Comparison of ENCODE assay signal across 9 mouse cellular contexts in genomic region chr19:3654940-3655339, GRCm38 (mm10). TPM values are rescaled to one million over a fixed set of nuclear protein-coding genes. Genes with fewer than 3 reads are reported as not detected.
DNase-seq lines count a peak whose midpoint lies in the region; ATAC-seq and TF ChIP-seq lines count a peak whose summit lies in the region.
"Had no signal": no experiment of that assay in that cellular context is flagged by ENCODE, and none has a peak within 500 bp of the region (broad histone marks: within the 10 kb centered on the region; RNA-seq: fewer than 3 reads in every experiment).

No protein-coding gene starts in this region.

- H3K9me3 ChIP-seq in hindbrain, postnatal 0 days (ENCODE audit: low read length): no peaks in the 10 kb centered on the region
- no peaks in the 10 kb centered on the region for H3K9me3 ChIP-seq in hindbrain, embryonic 11.5 days (ENCODE audit: control insufficient read depth, low read length)
- H3K9me3 ChIP-seq in lung, postnatal 0 days (ENCODE audit: low read length): no peaks in the 10 kb centered on the region

- H3K36me3 ChIP-seq in hindbrain, postnatal 0 days (ENCODE audit: insufficient read depth, low read length): peaks cover 2% of the 10 kb centered on the region; the same call in 1 of the 2 replicates
- no peaks in the 10 kb centered on the region for H3K36me3 ChIP-seq in hindbrain, embryonic 11.5 days (ENCODE audit: control insufficient read depth, insufficient read depth, low read length)
- peaks cover 22% of the 10 kb centered on the region; the same call in 1 of the 2 replicates for H3K36me3 ChIP-seq in lung, postnatal 0 days (ENCODE audit: insufficient read depth, low read length)

- H3K27me3 ChIP-seq in hindbrain, postnatal 0 days (ENCODE audit: insufficient read depth, low read length): no peaks in the 10 kb centered on the region
- no peaks in the 10 kb centered on the region for H3K27me3 ChIP-seq in hindbrain, embryonic 11.5 days (ENCODE audit: control insufficient read depth, insufficient read depth, low read length)
- no peaks in the 10 kb centered on the region for H3K27me3 ChIP-seq in lung, postnatal 0 days (replicated peaks; ENCODE audit: insufficient read depth, low read length)

- no peak overlapping the region for H3K27ac ChIP-seq in hindbrain, postnatal 0 days
- H3K27ac ChIP-seq in hindbrain, embryonic 11.5 days (ENCODE audit: low read depth, low read length): no peak overlapping the region
- peak overlapping the region; percentile 22; the same call in 1 of the 2 replicates for H3K27ac ChIP-seq in lung, postnatal 0 days (ENCODE audit: low read length)
- H3K27ac ChIP-seq: hindbrain, embryonic 14.5 days; macrophage had no signal

- H3K4me2 ChIP-seq in hindbrain, postnatal 0 days (ENCODE audit: low read depth, low read length): no peak overlapping the region
- H3K4me2 ChIP-seq in hindbrain, embryonic 11.5 days (replicated peaks; ENCODE audit: low read depth, low read length): no peak overlapping the region
- H3K4me2 ChIP-seq in lung, postnatal 0 days (replicated peaks; ENCODE audit: low read depth, low read length): no peak overlapping the region
- H3K4me2 ChIP-seq: hindbrain, embryonic 14.5 days had no signal

- ATAC-seq in hindbrain, postnatal 0 days: no peak
- ATAC-seq in hindbrain, embryonic 11.5 days (ENCODE audit: low FRiP score): no peak
- ATAC-seq in lung, postnatal 0 days: no peak
- ATAC-seq in megakaryocyte, adult 5-6 weeks (ENCODE audit: poor library complexity, severe bottlenecking): peak; percentile 66

- no peak for DNase-seq in hindbrain, postnatal 0 days (ENCODE audit: low spot score)
- no peak for DNase-seq in hindbrain, embryonic 11.5 days (ENCODE audit: low spot score)
- DNase-seq in lung, postnatal 0 days (ENCODE audit: low spot score): no peak
- DNase-seq in lung, postnatal 25 days (ENCODE audit: low spot score): no peak
- DNase-seq in B cell, adult 2 months: no peak
- no peak for DNase-seq in adrenal gland, adult 2 months

- no peak overlapping the region for H3K9ac ChIP-seq in hindbrain, postnatal 0 days (replicated peaks; ENCODE audit: low read length)
- H3K9ac ChIP-seq in hindbrain, embryonic 11.5 days (ENCODE audit: low read depth, low read length): no peak overlapping the region
- H3K9ac ChIP-seq in lung, postnatal 0 days (replicated peaks; ENCODE audit: low read depth): no peak overlapping the region
- H3K9ac ChIP-seq: hindbrain, embryonic 14.5 days had no signal

- H3K4me3 ChIP-seq in hindbrain, postnatal 0 days (ENCODE audit: low read length): no peak overlapping the region
- no peak overlapping the region for H3K4me3 ChIP-seq in hindbrain, embryonic 11.5 days (ENCODE audit: low read depth, low read length)
- H3K4me3 ChIP-seq in lung, postnatal 0 days (ENCODE audit: low read depth, low read length): no peak overlapping the region

- peak; percentile 16 for TF ChIP-seq CTCF in hindbrain, postnatal 0 days (IDR thresholded peaks at IDR 0.05; ENCODE audit: low read depth)
- TF ChIP-seq CTCF in lung, postnatal 0 days (IDR thresholded peaks at IDR 0.05): peak; percentile 56

- H3K4me1 ChIP-seq in hindbrain, postnatal 0 days (ENCODE audit: insufficient read depth, low read length): no peaks in the 10 kb centered on the region
- no peaks in the 10 kb centered on the region for H3K4me1 ChIP-seq in hindbrain, embryonic 11.5 days (replicated peaks; ENCODE audit: control insufficient read depth, insufficient read depth, low read length)
- H3K4me1 ChIP-seq in lung, postnatal 0 days (ENCODE audit: insufficient read depth, low read depth, low read length): 0 out of 2 replicates have a peak, but pooled peaks cover 5% of the 10 kb centered on the region

- no peak for TF ChIP-seq EP300 in lung, postnatal 0 days (IDR thresholded peaks at IDR 0.05)

- WGBS in hindbrain, postnatal 0 days: 86% methylated on average over 4 of the region's 4 CpGs
- WGBS in hindbrain, embryonic 11.5 days: 86% methylated on average over 4 of the region's 4 CpGs
- WGBS in lung, postnatal 0 days: 62% methylated on average over 4 of the region's 4 CpGs

RNA-seq across cellular contexts. Expression of gene Lrp5, which starts 31.4 kb away (rescaled TPM):
- 16.4 and 17.6 TPM in 2 replicates for total RNA-seq in hindbrain, postnatal 0 days (2014; rRNA removed)
- 0.69 and 1.1 TPM in 2 replicates for polyA plus RNA-seq in hindbrain, postnatal 0 days (2015; fragmentation: Nextera tagmentation; extraction: Ambion mirVana)
- 3.0 and 5.1 TPM in 2 replicates for polyA plus RNA-seq in hindbrain, embryonic 11.5 days (2014; fragmentation: Nextera tagmentation; extraction: Ambion mirVana)
- 4.1 and 5.1 TPM in 2 replicates for polyA plus RNA-seq in lung, postnatal 0 days (2015; fragmentation: Nextera tagmentation; extraction: Ambion mirVana)
- 15.2 and 17.9 TPM in 2 replicates for total RNA-seq in megakaryocyte, adult 5-6 weeks (2015)
- 12.5 and 13.6 TPM in 2 replicates for total RNA-seq in megakaryocyte, adult 5-6 weeks (2017)
- total RNA-seq in adrenal gland, adult 2 months (2021): 100 to 1,000 TPM in 1 of 2 experiments, 10 to 100 TPM in 1; 92.7 to 111 TPM
- polyA plus RNA-seq in adrenal gland, adult 2 months (2012; rRNA removed): 103 and 113 TPM in 2 replicates

RNA-seq across cellular contexts. Expression of gene 1810055G02Rik, which starts 53.2 kb away (rescaled TPM):
- total RNA-seq in hindbrain, postnatal 0 days (2014; rRNA removed): 57.7 and 60.8 TPM in 2 replicates
- polyA plus RNA-seq in hindbrain, postnatal 0 days (2015; fragmentation: Nextera tagmentation; extraction: Ambion mirVana): 33.3 and 37.2 TPM in 2 replicates
- 39.4 and 41.8 TPM in 2 replicates for polyA plus RNA-seq in hindbrain, embryonic 11.5 days (2014; fragmentation: Nextera tagmentation; extraction: Ambion mirVana)
- polyA plus RNA-seq in lung, postnatal 0 days (2015; fragmentation: Nextera tagmentation; extraction: Ambion mirVana): 11.3 and 12.6 TPM in 2 replicates
- total RNA-seq in megakaryocyte, adult 5-6 weeks (2015): 8.0 and 10.6 TPM in 2 replicates
- 4.5 and 6.2 TPM in 2 replicates for total RNA-seq in megakaryocyte, adult 5-6 weeks (2017)
- 10 to 100 TPM; 27.9 to 37.8 TPM for total RNA-seq in adrenal gland, adult 2 months (2021)
- polyA plus RNA-seq in adrenal gland, adult 2 months (2012; rRNA removed): 43.3 and 46.3 TPM in 2 replicates

Comparison
In these comparisons a context has a peak if more than half of its experiments do, and no peak if none do; other contexts are left out.
1. RNA of gene Lrp5, which starts 31.4 kb away (polyA plus RNA-seq): 103 to 113 TPM in adrenal gland, adult 2 months; 4.1 to 5.1 TPM in lung, postnatal 0 days, 3.0 to 5.1 TPM in hindbrain, embryonic 11.5 days and 0.69 to 1.1 TPM in hindbrain, postnatal 0 days; every median in the first group is over 10 times any median in the second.